Mouse (Mus musculus) right cerebral cortex, postnatal 10 days (tissue): Measurements from ENCODE around the gene Tspo2.

Source experiments
- DNase-seq, 2 experiments: peaks; one replicate each; pipeline ENCODE4 v3.0.0; 2021; ENCODE audit warnings: low spot score in 2 of 2

Gene Tspo2

DNA sequence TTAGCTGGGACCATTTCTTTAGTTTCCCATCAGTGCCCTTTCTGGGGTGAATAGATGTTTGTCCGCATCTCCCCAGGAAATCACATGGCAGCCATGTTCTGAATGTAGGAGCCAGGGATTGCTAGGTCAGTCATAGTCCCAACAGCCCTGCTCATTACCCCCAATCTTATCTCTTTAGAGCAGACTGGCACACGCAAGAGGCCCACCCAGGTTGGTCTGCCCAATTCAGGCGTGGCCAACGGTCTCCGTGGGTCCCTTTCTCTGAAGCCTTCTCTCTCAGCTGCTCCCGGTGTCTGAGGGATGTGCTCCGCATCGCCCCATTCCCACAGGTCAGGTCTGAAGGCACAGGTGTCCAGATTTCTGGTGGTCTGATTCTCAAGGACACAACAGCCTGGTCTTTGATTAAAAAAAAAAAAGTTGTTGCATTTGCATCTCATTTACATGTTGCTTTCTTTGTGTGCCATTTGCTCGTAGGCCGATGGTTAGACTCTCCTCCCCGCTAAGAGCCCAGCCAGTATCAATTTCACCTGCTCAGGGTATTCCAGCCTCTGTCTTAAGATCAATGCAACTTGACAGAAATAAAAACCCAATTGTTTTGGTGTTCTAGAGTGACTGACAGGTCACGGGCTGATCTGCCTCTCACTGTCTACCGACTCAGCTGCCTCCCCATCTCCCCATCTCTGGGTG lies 513 bp downstream of the Tspo2 start:
- DNase-seq, result no peak

DNA sequence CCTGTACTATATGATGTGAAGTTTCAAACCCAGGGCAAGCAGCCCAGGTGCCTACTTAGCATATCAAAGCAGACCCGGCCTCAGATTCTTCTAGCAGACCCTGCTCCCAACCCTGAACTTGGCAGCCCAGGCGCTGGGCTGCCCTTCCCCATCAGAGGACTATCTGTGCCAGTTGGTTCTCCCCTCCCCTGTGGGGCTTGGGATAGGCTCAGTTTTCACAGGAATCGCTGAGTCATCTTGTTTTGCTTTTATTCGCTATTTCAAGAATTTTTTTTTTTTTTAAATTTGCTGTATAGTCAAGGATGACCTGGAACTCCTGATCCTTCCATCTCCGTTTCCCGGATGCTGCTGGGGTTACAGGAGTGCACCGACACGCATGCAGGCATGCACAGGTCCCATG lies 3.6 kb downstream of the Tspo2 start:
- no peak for DNase-seq

DNA sequence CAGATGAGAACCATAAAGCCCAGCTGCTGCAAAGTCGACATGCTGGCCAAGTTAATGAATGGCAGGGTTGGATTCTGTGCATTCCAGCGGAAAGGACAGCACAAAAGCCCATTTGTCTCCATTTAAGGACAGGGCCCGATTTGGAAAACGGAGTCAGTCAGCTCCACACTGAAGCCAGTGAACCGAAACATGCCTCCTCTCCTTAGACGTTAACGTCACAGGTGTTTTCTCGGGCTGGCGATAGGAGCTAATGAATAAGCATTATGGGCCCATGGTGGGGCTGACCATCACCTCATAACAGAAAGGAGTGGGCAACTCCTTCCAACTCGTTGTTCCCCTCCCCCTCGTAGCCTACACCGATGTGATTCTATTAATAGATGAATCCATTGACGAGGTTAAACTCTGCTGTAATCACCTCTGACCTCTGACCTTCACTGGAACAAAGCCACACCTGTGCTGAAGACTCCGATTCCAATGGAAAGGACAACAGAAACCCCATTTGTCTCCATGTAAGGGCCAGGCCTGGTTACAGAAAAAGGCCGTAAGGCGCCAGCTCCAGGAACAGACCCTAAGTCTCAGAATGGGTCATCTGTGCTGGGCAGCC lies 7.7 kb downstream of the Tspo2 start:
- DNase-seq, result no peak

DNA sequence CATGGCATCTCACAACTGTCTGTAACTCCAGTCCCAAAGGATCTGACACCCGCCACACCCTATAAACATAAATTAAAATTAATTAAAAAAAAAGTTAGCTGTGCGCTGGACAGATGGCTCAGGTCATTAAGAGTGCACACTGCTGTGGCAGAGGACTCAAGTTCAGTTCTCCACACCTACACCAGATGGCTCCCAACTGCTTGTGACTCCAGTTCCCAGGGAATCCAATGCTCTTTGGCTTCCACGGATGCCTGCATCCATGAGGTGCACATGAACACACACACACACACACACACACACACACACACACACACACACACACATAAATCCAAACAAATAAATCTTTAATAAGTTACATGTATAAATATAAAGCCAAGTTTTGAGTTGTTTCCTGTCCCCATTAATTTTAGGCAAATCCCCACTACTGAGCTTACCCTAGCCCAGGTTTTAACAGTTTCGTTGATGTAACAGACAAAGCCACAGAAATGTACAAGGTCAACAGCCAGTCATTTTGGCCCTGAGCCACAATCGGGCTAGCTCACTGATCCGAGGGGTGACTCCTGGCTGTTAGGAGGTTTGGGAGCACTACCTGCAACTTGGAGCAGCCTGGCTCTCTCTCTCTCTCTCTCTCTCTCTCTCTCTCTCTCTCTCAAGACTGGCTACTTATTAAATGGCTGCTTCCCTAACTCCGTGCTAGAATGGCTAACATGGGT lies 8.4 kb downstream of the Tspo2 start:
- DNase-seq, result no peak

DNA sequence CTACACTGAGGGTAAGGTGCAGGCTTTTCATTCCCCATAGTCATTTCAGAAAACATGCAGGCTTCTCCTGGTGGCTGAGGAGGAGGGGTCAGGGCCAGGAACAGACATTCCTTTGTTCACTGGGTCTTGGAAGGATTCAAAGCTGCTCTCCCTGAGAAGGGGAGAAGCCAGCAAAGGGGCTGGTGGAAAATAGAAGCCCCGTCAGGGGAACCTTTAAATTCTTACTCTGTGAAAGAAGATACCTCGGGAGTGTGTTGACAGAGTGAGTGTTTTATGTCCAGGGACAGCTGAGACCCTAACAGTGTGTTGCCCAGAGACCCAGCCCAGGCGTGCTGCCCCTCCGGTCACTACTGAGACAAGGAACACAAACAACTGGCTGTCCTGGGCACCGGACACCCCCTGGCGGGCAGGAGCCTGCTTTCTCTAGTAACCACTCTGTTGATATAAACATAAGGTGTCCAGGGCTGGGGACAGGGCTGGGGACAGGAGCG lies 13.9 kb downstream of the Tspo2 start:
- DNase-seq, result no peak

DNA sequence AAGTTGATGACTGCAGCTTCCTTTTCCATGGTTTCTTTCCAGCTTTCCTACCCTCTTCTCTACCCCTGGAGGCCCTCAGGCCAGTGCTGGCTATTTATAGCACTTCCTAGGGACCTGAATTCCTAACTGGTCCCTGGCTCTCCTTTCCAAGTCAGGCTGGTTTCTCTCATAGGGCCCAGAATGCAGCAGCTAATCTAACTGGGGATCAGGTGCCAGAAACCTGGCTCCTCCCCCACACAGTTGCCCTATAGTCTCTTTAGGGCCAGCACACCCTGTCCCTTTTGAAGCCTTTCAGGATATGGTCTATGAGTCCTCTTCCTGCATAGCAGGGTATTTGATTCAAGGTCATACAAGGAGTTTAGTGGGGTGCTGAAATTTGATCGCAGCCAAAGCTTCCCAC lies 14.8 kb downstream of the Tspo2 start:
- DNase-seq, result no peak

DNA sequence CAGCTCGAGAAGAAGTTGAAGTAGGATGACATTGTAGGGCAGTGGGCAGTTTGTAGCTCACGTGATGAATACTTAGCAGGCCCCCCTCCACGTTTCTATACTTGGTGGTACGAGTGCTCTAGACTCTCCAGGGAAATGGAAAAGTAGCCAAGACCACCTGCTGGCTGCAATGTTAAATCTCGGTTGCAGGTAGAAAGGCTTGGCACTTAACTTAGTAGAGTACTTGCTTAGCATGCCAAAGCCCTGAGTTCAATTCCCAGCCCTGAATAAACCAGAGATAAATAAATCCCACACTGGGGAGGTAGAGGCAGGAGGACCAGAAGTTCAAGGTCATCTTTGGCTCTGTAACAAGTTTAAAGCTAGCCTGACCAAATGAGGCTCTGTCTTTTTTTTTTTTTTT lies 16.8 kb downstream of the Tspo2 start:
- no peak for DNase-seq

DNA sequence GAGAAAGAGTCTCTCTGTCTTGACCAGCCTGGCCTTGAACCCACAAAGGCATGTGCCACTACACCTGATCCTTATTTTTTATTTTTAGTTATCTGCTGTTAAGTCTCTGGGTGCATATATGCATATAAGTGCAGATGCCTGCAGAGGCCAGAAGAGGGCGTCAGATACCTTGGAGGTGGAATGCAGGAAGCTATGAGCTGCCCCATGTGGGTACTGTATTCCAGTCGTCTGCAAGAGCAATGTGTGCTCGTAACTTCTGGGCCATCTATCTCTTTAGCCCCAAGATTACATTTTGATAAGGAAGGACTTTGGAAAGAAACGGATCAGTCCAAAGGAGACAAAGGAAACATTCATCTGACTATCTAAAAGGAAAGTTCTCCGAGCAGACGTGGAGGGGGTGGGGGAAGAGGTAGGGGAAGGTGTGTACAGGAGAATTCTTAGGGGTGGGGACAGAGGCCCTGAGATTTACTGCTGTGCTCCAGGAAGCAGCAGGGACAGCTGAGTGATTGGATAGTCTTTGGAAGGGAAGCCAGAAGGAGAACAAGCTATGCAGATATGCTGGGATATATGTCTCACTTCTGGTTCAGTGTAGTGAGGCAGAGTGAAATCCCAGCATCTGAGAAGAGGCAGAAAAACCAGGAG lies 17.5 kb downstream of the Tspo2 start:
- no peak for DNase-seq

DNA sequence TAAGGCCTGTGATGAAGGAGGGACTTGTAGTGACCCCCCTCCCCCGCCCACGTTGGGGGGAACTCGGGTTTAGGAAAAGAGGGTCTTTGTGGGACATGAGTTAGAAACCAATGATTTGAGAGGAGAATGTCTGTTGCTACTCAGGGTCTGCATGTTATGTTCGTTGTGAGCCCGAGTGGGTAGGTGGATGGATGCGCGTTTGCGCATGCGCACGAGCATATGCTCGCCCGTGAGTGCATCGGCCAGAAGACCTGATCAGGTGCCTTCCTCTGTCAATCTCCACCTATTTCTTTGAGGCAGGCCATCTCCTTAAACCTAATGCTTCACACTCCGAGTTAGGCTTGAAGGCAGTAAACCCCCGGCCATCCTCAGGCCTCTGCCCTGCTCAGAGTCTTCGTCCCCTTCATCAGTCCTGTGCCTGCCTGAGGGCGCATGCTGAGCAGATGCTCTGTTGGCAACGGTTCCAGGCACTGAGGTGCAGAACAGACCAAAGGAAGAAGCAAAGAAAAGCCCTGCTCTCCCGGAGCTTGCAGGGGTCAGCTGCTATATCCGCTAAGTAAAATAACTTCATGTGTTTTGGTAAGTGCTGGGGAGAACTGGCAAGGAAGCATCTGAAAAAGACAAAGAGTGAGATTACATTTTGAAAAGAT lies 18.2 kb downstream of the Tspo2 start:
- DNase-seq, result no peak

DNA sequence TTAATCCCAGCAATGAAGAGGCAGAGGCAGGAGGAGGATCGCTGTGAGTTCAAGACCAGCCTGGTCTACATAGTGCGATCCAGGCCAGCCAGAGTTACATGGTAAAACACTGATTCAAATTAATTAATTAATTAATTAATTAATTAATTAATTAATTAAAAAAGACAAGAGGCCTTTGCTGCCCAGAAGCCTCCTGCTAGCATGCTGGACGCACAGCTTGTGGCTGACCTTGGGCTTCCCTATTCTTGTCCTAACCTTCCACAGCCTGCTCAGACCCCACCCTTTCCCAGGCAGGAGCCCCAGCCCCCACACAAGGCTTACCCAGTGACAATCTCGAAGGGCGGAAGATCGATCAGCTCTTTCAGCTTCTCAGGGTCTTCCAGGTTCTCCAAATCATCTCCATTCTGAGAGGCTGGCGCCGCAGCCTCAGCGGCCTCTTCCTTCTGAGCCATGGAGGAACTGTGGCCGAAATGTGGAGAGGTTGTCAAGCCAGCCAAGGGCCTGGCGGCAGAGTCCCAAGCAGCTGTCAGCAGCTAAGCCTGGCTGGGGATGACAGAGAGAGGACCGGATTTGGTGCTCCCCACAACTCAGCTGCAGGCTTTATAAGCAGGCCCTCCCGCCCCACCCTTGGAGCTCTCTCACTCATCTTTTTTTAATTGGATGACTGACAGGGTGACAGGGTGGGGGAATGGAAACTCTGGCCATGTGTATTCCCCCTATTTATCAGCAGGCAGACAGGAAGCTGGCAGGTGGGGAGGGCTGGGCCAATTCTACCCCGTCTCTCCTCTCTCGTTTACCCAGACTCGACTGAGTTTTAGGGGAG lies 19.0 kb downstream of the Tspo2 start, which contains the start of gene Apobec2:
Apobec2 (minus strand) TSS at position 773 of the 823 bp plus-strand sequence.
- no peak for DNase-seq

DNA sequence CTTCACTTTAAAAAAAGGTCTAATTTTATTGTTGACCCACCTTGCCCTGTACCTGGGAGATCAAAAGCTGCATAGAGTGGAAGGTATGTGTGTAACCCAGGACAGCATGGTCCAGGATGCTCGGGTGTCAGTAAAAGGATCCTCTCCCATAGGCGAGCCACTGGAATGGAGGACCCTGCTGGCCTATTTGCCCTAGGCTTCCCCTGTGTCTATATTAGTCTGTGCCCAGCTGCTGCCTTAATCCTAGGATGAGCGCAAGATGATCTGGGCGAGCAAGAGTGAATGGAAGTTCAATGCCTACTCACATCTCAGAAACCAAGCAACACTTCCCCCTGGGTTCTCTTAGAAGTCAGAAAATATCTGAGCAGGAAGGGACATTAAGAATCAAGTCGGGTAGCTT lies 20.3 kb downstream of the Tspo2 start:
- no peak for DNase-seq

DNA sequence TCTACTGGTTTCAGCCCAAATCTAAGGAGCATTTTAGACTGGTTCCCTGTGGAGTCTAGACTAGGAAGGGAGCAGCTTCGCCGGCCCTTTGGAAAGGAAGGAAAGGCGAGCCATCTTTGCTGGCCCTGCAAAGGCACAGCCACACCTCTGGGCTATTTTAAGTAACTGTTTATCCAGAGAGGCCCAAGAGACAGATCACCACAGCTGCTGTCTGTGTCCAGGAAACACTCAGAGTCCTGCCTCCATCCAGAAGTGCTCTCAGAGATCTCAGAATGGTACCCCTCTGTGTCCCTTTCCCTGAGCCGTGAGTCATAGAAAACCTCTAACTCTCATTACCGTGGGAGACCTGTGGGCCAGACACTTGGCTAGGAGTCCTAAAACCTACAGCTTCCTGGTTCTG lies 20.9 kb downstream of the Tspo2 start:
- DNase-seq, result no peak

DNA sequence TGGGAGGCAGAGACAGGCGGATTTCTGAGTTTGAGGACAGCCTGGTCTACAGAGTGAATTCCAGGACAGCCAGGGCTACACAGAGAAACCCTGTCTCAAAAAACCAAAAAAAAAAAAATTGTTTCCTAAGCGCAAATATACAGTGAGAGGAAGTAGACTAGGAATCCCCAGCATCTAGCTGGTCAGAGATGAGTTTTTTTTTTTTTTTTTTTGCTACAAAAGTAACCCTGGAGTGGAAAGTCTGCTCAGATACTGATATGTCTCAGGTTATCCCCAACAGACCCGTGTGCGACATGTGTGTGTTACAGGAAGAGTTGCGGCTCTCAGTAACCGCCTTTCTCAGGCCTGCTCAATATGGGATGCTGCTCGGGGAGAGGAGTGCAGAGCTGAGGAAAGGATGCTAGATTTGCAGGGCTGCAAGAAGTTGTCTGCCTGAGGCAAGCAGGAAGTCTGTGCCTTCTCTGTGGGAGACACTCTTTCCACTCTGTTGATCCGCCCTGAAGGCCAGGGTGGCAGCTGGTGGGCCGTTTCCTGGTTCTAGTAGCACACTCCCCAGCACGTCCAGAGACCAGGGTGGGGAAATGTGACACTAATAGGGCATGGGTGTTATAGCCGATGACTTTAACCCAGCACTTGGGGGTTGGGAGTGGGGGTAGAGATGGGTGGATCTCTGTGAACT lies 23.3 kb downstream of the Tspo2 start:
- DNase-seq, result no peak

DNA sequence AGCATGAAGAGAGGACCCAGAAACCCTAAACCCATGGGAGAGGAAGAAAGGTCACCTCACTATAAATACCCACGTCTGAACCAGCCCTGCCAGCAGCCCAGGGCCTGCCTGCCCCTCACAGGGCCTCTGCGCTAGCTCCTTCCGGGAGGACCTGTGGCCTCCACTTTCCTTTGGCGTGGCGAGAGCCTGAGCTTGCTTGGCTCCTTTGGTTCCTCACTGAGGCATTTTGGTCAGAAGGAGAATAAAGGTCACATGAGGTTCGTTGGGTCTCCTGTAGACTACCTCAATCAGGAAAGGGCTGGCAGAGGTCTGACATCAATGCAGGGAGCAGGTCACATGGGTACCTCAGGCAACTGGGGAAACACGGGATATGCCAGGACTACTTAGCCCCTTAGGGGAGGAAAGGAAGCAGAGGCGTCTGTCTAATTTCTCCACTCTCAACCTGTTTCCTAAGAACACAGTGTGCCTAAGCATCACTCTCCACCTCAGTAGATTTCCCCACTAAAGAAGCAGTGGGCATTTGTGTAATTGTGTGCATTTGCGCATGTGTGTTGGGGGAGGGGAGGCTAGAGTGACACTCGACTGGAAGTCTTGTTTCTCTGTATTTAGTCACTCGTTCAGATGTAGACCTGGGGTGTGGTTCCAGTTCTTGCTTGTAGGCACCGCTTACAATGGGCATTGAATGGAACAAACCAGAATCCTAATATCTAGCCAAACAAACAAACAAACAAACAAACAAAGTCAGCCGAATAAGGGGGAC lies 24.2 kb downstream of the Tspo2 start:
- DNase-seq, result no peak

DNA sequence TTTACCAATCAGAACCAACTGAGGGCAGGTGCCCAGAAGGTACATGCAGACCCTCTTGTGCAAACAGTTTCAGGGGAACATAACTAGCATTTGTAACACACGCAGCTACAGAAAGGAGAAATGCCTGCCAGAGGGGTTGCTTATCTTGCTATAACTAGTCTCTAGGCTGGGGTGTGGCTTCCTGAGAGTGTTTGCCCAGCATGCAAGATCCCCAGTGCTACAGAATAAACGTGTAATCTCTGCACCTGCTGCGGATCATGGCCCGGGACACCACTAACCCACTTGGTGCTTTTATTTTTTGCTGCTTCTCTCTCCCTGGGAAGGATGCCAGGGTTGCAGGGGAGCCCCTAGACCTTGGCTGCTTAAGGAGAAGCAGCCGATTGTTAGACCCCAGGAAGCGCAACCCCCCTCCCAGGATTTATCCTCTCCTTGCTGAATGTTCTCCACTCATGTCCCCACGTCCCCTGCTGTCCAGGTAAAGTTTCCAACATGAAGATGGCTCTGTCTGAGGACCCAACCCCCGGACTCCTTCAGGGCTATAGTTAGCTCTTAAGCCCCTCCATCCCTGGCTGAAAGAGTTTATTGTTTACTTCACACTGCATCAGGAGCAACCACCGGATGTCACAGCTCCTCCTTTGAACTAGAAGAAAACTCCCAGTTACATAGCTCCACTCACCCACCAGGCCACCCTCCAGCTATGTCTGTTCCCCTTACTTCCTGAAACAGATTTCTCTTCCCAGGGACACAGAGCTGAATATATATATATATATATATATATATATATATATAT lies 25.3 kb downstream of the Tspo2 start:
- no peak for DNase-seq

DNA sequence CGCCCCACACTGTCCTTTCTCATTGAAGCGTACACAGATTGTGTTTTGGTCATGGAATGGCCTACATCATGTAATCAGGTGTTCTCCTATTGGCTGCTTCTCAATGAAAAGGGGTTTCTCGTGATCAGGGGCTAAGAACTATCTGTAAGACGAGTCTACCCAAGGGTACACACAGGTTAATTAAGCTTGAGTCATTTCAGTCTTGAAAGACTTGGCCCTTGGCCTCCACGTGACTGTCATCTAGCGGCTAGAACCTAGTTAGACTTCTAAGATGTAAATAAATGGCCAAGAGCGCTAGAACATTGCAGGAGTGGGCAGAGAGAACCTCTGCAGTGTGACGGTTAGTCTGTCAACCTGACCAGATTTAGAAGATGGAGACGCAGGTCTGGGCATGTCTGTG lies 27.1 kb downstream of the Tspo2 start:
- no peak for DNase-seq

DNA sequence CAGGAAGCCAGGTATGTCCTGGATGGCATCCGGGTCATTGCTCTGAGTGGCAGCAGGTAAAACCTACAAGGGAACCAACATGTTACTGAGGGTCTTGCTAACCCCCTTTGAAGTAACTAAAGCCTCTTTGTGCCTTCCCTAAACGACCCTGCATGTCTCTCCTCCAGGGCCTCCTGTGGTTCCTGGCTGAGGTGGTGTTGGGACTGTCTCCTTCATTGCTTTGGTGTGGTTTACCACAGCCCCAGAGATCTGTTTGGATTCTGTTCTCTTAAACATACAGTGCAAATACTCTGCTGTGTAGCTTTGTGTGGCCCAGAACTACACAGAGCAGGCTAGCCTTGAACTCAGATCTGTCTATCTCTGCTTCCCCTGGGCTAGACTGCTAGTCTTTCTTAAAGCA lies 31.8 kb downstream of the Tspo2 start:
- no peak for DNase-seq

DNA sequence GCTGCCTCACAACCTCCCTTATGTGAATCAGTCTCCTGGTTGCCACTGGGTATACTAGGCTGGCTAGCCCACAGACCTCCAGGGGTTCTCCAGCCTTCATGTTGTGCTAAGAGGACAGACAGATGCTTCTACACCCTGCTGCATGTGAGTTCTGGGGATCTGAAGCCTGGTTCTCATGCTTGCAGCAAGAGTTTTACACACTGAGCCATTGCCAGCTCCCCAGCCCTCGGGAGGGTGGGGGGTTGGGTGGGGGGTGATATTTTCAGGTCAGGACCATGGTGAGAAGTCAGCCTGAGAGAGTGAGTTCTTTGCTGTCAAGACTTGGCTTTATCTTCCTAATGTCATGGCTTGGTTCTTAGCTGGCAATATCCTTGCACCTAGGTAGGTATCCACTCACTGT lies 32.5 kb downstream of the Tspo2 start:
- DNase-seq, result no peak

DNA sequence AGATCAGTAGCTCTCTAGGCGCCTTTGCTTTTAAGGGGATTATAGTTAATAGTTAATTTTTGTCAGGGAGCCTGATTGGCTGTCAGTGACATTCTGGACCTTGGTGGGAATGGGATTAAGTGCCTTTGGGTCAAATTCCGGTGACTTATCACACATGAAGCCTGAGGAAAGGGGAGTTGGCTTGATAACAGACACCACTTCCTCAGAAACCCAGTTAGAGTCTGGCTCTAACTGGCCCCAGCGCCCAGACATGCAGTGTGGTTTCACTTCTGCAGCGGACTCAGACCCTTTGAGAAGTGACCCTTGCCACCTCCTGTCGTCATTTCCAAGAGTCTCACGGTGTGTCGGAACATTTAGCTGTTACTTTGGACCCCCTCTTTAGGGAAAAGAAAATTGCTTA lies 33.1 kb downstream of the Tspo2 start:
- no peak for DNase-seq
